Mouse (Mus musculus) embryonic facial prominence, embryonic 13.5 days (tissue): Measurements from ENCODE around the gene AU018091. TPM values are rescaled to one million over a fixed set of nuclear protein-coding genes. Genes with fewer than 3 reads are reported as not detected.

Experiments used
- microRNA counts: library from miRNA; unstranded; fragments of <30 nt; microRNA quantifications from one replicate; lab custom pipeline; 2016
- microRNA-seq: library from miRNA; unstranded; fragments of <30 nt; microRNA quantifications from one replicate; pipeline ENCODE4, GENCODE M21; 2016
- polyA plus RNA-seq: library from polyadenylated mRNA; unstranded; fragments of >200 nt; fragmentation: Nextera tagmentation; extraction: Ambion mirVana; gene quantifications from 2 replicates; pipeline ENCODE4 v1.2.1, GENCODE M21; 2015

Gene AU018091
- polyA plus RNA-seq, 1 experiment from 2014 or later: 0.35 TPM

MicroRNAs within 50 kb of the gene (microRNA counts, 519-probe panel; counts per million panel counts)
- microRNA mmu-miR-290-3p (lab: Ali Mortazavi, UCI) (3,161 counts per million, percentile 73 among the panel's probes with 10 or more counts), microRNA mmu-miR-290-5p (lab: Ali Mortazavi, UCI) (236 counts per million, percentile 44 among the panel's probes with 10 or more counts), microRNA mmu-miR-291a-3p (lab: Ali Mortazavi, UCI) (2,883 counts per million, percentile 67 among the panel's probes with 10 or more counts), microRNA mmu-miR-291a-5p (lab: Ali Mortazavi, UCI) (236 counts per million, percentile 44 among the panel's probes with 10 or more counts), microRNA mmu-miR-292-5p (lab: Ali Mortazavi, UCI) (236 counts per million, percentile 44 among the panel's probes with 10 or more counts)

Small RNA genes lying within 50 kb of the gene (microRNA-seq; reads per million reads assigned to microRNA genes)
- not detected for gene Mir290a
- not detected for gene Mir290b
- not detected for gene Mir291a
- not detected for gene Mir292
- gene Mir292b: not detected

Other genes with a start within 250 kb of the AU018091 start
- gene Nlrp12, start 80.5 kb upstream of the AU018091 start, polyA plus RNA-seq: not detected in 2 replicates
- 43.3 and 44.7 TPM in 2 replicates for gene Myadm, start 119.9 kb upstream of the AU018091 start, polyA plus RNA-seq
- gene Prkcg, start 120.0 kb upstream of the AU018091 start, polyA plus RNA-seq: 0.17 TPM in 1 of 2 replicates, not detected in the other
- gene Cacng7, start 163.8 kb upstream of the AU018091 start, polyA plus RNA-seq: 3.3 and 3.7 TPM in 2 replicates
- gene Cacng8, start 221.5 kb upstream of the AU018091 start, polyA plus RNA-seq: 5.5 and 7.5 TPM in 2 replicates